Mouse (Mus musculus) forebrain, embryonic 11.5 days (tissue): ENCODE data around the gene Mlc1. TPM values are rescaled to one million over a fixed set of nuclear protein-coding genes. Genes with fewer than 3 reads are reported as not detected.

Experiments
- ATAC-seq: fragments of 200-750 bp; cut with Nextera tagmentation; replicated peaks from 2 replicates; pipeline ENCODE4 v1.8.0; 2017; ENCODE audit warnings: moderate TSS enrichment; ENCODE audit not compliant: low FRiP score
- DNase-seq: peaks from one replicate; pipeline ENCODE4 v3.0.0-alpha.2; 2017; ENCODE audit warnings: low spot score
- H3K27ac ChIP-seq: fragments of 300-500 bp; sonication (generic); 2 replicates; pipeline ENCODE4 v1.5.1; 2014; ENCODE audit warnings: low read depth, low read length
- H3K27me3 ChIP-seq: fragments of 300-500 bp; sonication (generic); 2 replicates; pipeline ENCODE4 v1.6.1; 2014; ENCODE audit warnings: mild to moderate bottlenecking, low read length, mixed read lengths; ENCODE audit not compliant: control insufficient read depth, insufficient read depth
- H3K36me3 ChIP-seq: fragments of 300-500 bp; sonication (generic); 2 replicates; pipeline ENCODE4 v1.6.1; 2014; ENCODE audit warnings: mild to moderate bottlenecking, low read length, moderate library complexity, mixed read lengths; ENCODE audit not compliant: control insufficient read depth, insufficient read depth
- H3K4me1 ChIP-seq: fragments of 300-500 bp; sonication (generic); replicated peaks from 2 replicates; pipeline ENCODE4 v1.6.1; 2014; ENCODE audit warnings: low read length, mixed read lengths; ENCODE audit not compliant: control insufficient read depth, insufficient read depth
- H3K4me2 ChIP-seq: fragments of 300-500 bp; sonication (generic); 2 replicates; pipeline ENCODE4 v1.6.1; 2014; ENCODE audit warnings: low read depth, mild to moderate bottlenecking, low read length, moderate library complexity, mixed read lengths; ENCODE audit not compliant: severe bottlenecking
- H3K4me3 ChIP-seq: fragments of 300-500 bp; sonication (generic); 2 replicates; pipeline ENCODE4 v1.5.1; 2014; ENCODE audit warnings: low read depth, low read length
- H3K9ac ChIP-seq: fragments of 300-500 bp; sonication (generic); 2 replicates; pipeline ENCODE4 v1.6.1; 2014; ENCODE audit warnings: low read length
- H3K9me3 ChIP-seq: fragments of 300-500 bp; sonication (generic); 2 replicates; pipeline ENCODE4 v1.6.1; 2016; ENCODE audit warnings: low read length, mixed read lengths; ENCODE audit not compliant: control insufficient read depth
- WGBS: fragments of 180-500 bp; shearing (Covaris S2); extraction: QIAGEN DNeasy Blood & Tissue Kit; methylation state at CpG from one replicate; pipeline ENCODE4 v1.1.7; 2014; 5-methylcytosine and 5-hydroxymethylcytosine counted together
- polyA plus RNA-seq: library from polyadenylated mRNA; unstranded; fragments of >200 nt; fragmentation: Nextera tagmentation; extraction: Ambion mirVana; gene quantifications from 2 replicates; pipeline ENCODE4 v1.2.1, GENCODE M21; 2014

Gene Mlc1
- polyA plus RNA-seq, 1 experiment from 2014 or later = 12.5 TPM

GRCm38 (mm10) chr15:88932667-88933066 lies 46.1 kb downstream of the Mlc1 start:
- Histone ChIP-seq H3K4me2 (no peak overlapping the region), H3K4me3 (no peak overlapping the region), H3K9ac (no peak overlapping the region), H3K9me3 (no peaks in the 10 kb centered on the region), H3K36me3 (no peaks in the 10 kb centered on the region), H3K27ac (no peak overlapping the region), H3K27me3 (no peaks in the 10 kb centered on the region), H3K4me1 (no peaks in the 10 kb centered on the region)
- no peak for ATAC-seq
- DNase-seq = no peak
- 87% methylated on average over 10 of the region's 10 CpGs for WGBS

- ATAC-seq (no peak), DNase-seq (no peak)
- H3K27me3 ChIP-seq = no peaks in the 10 kb centered on the region
- H3K9ac ChIP-seq = no peak overlapping the region; the same call in 1 of the 2 replicates
- H3K4me3 ChIP-seq = no peak overlapping the region
- no peaks in the 10 kb centered on the region for H3K9me3 ChIP-seq
- WGBS = 81% methylated on average over 6 of the region's 6 CpGs
- H3K27ac ChIP-seq = no peak overlapping the region
- no peaks in the 10 kb centered on the region for H3K4me1 ChIP-seq
- no peaks in the 10 kb centered on the region for H3K36me3 ChIP-seq
- no peak overlapping the region for H3K4me2 ChIP-seq
Measured at GRCm38 (mm10) chr15:88921992-88922310, 56.9 kb downstream of the Mlc1 start.

DNA sequence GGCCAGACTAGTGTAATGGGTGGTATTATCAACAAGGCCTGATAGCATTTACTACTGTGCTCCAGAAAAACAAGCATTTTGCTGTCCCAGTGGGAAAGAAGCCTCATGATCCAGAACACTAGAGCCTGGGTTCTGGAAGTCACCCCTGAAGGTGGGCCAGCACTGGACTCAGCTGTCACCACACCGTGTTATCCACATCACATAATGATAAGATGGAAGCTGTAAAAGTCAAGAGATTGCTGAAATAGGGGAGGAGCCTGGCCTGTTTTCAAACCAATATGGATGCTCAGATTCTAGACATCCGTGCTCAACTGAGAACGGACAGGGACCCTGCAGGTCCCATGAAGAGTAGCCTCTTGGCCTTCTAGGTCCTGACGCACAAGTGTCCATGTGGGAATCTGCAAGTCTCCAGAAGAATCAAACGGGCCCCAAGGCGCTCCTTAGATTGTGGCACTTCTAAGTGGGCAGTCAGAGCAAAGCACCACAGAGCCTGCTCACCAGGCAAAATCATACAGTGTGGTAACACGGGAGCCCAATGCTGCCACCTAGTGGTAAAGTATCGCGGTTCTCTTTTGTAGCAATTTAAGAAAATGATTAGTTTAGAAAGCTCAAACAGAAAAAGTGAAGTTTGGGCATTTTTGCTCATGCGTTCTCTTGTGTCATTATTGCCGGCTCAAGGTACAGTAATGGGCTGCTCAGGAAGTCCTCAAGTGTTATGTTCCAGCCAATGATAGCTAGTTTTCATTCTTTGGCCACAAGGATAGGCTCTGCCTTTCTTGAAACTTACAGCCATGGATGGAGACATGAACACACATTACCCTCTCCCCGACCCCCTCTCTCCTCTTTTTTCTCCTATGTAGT lies 57.4 kb downstream of the Mlc1 start:
- H3K27me3 ChIP-seq = no peaks in the 10 kb centered on the region
- H3K9ac ChIP-seq = no peak overlapping the region; the same call in 1 of the 2 replicates
- DNase-seq (peak; percentile 86), ATAC-seq (peak; percentile 55)
- H3K36me3 ChIP-seq = no peaks in the 10 kb centered on the region
- no peak overlapping the region for H3K4me3 ChIP-seq
- H3K9me3 ChIP-seq = no peaks in the 10 kb centered on the region
- WGBS = 28% methylated on average over 12 of the region's 12 CpGs
- H3K27ac ChIP-seq = no peak overlapping the region
- no peak overlapping the region for H3K4me2 ChIP-seq
- no peaks in the 10 kb centered on the region for H3K4me1 ChIP-seq

GRCm38 (mm10) chr15:88920065-88920464 lies 58.7 kb downstream of the Mlc1 start:
- H3K4me1 ChIP-seq = no peaks in the 10 kb centered on the region
- no peak overlapping the region for H3K4me2 ChIP-seq
- no peaks in the 10 kb centered on the region for H3K27me3 ChIP-seq
- H3K4me3 ChIP-seq = no peak overlapping the region
- H3K36me3 ChIP-seq = no peaks in the 10 kb centered on the region
- ATAC-seq (no peak), DNase-seq (no peak)
- 92% methylated on average over 1 of the region's 1 CpGs for WGBS
- H3K9ac ChIP-seq = no peak overlapping the region
- H3K27ac ChIP-seq = no peak overlapping the region
- no peaks in the 10 kb centered on the region for H3K9me3 ChIP-seq

DNA sequence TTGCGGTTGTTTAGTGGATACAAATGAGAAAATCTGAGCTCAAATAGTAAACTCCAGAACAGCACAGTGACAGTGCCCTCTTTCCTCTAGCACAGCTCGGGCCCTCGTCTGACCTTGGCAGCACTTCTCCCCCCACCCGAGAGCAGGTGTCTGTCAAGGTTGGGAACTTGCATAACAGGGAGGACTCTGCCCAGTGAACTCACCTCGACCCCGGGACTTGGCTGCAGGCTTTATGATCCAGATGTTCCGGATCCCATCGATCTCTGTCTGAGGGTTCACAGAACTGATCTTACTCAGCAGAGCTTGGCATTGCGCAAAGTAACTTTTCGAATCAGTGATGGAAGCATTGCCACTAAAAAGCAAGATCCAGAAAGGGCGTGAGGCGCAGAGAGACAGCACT lies 59.5 kb downstream of the Mlc1 start:
- H3K4me2 ChIP-seq = no peak overlapping the region
- DNase-seq (no peak), ATAC-seq (no peak)
- WGBS = 86% methylated on average over 12 of the region's 12 CpGs
- H3K36me3 ChIP-seq = no peaks in the 10 kb centered on the region
- H3K4me1 ChIP-seq = no peaks in the 10 kb centered on the region
- no peak overlapping the region for H3K9ac ChIP-seq
- H3K9me3 ChIP-seq = no peaks in the 10 kb centered on the region
- H3K27ac ChIP-seq = no peak overlapping the region
- no peaks in the 10 kb centered on the region for H3K27me3 ChIP-seq
- no peak overlapping the region for H3K4me3 ChIP-seq

DNA sequence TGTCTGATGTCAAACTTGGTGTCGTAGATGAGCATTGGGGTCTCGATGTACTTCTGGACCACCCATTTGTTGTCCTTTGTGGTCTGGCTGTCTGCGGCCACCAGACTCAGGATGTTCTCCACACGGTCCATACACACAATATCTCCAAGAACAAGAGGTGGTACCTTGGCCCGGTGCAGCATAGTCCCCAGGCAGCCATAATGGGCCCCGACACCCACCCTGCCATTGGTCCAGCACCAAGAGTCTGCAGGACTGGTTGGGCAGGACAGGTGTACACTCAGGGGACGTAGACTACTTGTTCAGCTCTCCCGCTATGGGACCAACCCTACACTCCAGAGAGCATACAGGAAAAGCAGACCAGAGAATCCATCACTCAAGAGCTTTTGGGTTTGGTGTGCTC lies 61.7 kb downstream of the Mlc1 start:
- H3K4me1 ChIP-seq = no peaks in the 10 kb centered on the region
- H3K9me3 ChIP-seq = no peaks in the 10 kb centered on the region
- H3K27ac ChIP-seq = no peak overlapping the region
- WGBS = 94% methylated on average over 8 of the region's 8 CpGs
- no peak for ATAC-seq
- H3K4me3 ChIP-seq = no peak overlapping the region
- no peak for DNase-seq
- H3K4me2 ChIP-seq = no peak overlapping the region
- H3K27me3 ChIP-seq = no peaks in the 10 kb centered on the region
- no peaks in the 10 kb centered on the region for H3K36me3 ChIP-seq
- H3K9ac ChIP-seq = no peak overlapping the region

DNA sequence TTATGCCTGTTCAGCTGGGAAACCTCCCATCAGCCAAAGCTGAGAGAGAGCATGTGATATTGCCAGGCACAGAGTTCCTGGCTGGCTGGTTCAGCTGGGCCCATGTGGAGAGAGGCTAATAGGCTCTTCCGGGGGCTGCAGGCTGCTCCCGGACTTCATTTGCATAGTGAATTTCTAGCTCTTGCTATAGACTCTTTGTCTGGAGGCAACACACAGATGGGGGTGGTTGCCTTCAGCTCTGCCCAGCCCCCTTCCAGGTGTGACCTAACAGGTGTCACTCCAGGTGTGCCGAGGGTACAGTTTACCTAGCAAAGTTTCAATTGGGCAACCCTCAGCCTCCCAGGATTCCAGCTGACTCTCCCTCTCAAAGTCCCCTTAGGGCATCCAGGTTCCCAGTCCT lies 62.4 kb downstream of the Mlc1 start:
- Histone ChIP-seq H3K4me1 (no peaks in the 10 kb centered on the region), H3K36me3 (no peaks in the 10 kb centered on the region), H3K4me2 (no peak overlapping the region), H3K27me3 (no peaks in the 10 kb centered on the region), H3K9me3 (no peaks in the 10 kb centered on the region), H3K9ac (no peak overlapping the region), H3K27ac (no peak overlapping the region), H3K4me3 (no peak overlapping the region)
- no peak for DNase-seq
- WGBS = 50% methylated on average over 3 of the region's 3 CpGs
- ATAC-seq = no peak

DNA sequence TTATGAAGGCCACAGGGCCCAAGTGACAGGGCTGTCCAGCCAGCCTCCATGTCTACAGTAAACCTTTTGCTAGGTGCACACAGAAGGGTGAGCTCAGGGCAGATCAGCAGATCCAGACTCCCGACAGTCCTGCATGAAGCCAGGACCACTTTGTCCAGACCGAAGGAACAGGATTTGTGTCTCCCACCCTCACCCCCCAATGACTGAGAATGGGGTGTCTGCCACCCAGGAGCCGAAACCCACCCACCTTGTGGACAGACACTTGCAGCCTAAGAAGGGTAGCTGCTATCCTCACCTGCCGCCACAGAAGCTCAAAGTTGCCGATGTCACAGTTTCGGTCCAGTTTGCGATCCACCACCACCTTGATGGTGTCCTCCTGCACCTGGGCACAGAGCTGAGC lies 63.8 kb downstream of the Mlc1 start:
- Histone ChIP-seq H3K4me3 (no peak overlapping the region), H3K4me2 (no peak overlapping the region), H3K27ac (no peak overlapping the region), H3K4me1 (no peaks in the 10 kb centered on the region), H3K27me3 (no peaks in the 10 kb centered on the region), H3K36me3 (no peaks in the 10 kb centered on the region), H3K9ac (no peak overlapping the region), H3K9me3 (no peaks in the 10 kb centered on the region)
- no peak for DNase-seq
- WGBS = 94% methylated on average over 7 of the region's 7 CpGs
- no peak for ATAC-seq

GRCm38 (mm10) chr15:88906347-88906746 lies 72.5 kb downstream of the Mlc1 start:
- H3K9ac ChIP-seq = no peak overlapping the region
- H3K36me3 ChIP-seq = no peaks in the 10 kb centered on the region
- H3K4me2 ChIP-seq = no peak overlapping the region
- no peaks in the 10 kb centered on the region for H3K4me1 ChIP-seq
- DNase-seq = no peak
- H3K27ac ChIP-seq = no peak overlapping the region
- no peaks in the 10 kb centered on the region for H3K9me3 ChIP-seq
- WGBS = 73% methylated on average over 4 of the region's 4 CpGs
- H3K4me3 ChIP-seq = no peak overlapping the region
- no peak for ATAC-seq
- H3K27me3 ChIP-seq = no peaks in the 10 kb centered on the region
